Mouse (Mus musculus): Measurements from ENCODE around the gene Parva.

Parva gene

DNA sequence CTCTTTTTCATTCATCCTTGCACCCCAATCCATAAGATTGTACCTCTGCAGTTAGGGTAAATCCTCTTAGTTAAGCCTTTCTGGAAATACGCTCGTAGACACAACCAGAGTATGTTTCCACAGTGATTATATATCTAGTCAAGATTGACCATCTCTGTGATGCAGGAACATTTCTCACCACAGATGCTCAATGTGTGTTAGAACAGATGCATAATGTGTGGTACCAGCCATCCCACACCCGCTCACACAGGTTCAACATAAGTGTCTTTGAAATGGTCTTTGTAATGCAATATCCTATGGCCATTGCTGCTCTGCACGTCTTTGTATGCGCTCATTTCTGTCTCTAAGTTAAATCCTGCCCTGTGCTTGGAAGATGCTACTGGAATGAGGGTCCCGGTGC, 98.2 kb downstream of the Parva start:
- no peak for DNase-seq

DNA sequence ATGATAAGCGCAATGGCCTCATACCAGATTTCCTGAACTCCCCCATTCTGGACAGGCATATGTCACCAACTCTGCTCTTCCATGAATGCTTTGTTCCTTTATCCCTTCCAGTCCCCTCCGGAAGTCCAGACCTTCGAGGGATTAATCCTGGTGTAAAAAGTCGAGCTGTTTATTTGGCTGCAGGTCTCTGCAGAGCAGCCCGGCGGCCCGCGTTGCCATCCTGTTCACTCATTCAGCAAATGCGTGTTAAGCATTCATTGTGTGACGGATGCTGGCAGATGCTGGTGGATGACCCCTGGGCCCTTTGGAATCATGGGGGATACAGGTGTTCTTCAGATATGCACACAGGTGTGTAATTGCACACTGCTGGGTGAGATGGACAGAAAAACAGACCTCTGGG, 98.9 kb downstream of the Parva start:
- DNase-seq: no peak

DNA sequence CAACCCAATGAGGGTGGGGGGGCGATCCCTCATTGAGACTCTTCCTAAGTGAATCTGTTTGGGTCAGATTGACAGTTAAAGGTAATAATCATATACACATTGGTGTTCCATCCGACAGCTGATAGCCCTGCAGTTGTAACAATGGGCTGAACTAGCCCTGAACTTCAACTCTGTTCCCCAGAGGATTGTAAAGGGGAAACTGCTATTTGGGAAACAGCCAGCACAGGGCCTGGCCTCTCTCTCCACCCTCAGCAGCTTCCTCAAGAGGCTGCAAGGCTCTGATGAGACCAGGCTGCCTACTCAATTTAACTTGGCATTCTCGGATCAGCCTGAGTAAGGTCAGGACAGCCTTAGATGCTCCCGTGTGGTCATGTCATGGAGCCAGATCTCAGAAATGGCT, 99.9 kb downstream of the Parva start:
- peak; percentile 44 for DNase-seq

- no peak for DNase-seq
These were observed 100.8 kb downstream of the Parva start for GRCm38 (mm10) chr7:112528059-112528458.

- peak; percentile 57 for DNase-seq
These were observed 101.5 kb downstream of the Parva start for GRCm38 (mm10) chr7:112528582-112529360.

DNA sequence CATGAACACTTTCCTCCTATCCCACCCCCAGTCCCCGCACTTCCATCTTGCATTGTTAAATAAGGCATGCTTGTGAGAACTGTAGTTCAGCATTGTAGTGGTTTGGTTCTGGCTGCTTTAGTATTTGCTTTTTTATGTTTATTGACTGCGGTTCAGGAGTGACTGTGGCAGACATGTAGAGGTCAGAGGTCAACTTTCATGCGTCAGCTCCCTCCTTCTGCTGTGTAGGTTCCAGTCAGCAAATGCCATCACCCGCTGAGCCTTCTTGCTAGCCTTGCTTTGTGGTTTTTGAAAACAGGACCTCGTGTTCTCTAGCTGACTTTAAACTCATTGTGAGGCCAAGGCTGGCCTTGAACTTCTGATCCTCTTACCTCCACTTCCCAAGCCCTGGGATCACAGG, 103.6 kb downstream of the Parva start:
- DNase-seq: no peak

- no peak for DNase-seq
These were observed 106.8 kb downstream of the Parva start for GRCm38 (mm10) chr7:112534148-112534547.

DNA sequence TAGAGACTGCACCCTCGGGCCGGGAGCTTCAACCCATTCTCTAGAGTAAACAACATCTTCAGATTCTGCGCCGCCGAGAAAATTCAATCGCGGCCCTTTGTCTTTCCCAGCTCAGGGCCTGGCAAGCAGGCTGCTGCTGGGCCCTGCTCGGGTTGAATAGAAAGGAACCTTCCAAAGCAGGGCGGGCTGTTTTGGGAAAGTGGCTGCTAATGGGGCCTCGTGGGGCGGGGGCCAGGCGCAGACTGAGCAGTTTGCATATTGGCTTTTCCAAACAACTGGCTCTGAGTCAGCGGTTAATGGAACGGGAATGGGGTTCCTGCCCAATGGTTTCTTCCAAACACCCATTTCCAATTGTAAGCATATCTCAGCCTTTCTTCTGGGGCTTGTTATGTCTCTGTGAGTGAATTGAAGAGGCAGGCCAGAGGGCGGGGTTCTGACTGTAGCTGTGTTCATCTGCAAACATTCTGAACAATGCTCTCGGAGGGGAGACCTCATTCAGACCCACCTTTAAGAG, 108.2 kb downstream of the Parva start:
- DNase-seq: no peak

GRCm38 (mm10) chr7:112549136-112549535, 121.8 kb downstream of the Parva start:
- DNase-seq: no peak

- DNase-seq: no peak
These were observed 134.2 kb downstream of the Parva start for GRCm38 (mm10) chr7:112561504-112561903.

GRCm38 (mm10) chr7:112567004-112567403, 139.7 kb downstream of the Parva start:
- no peak for DNase-seq

GRCm38 (mm10) chr7:112568961-112569360, 141.7 kb downstream of the Parva start:
- no peak for DNase-seq

- no peak for DNase-seq
These were observed 154.3 kb downstream of the Parva start for GRCm38 (mm10) chr7:112581621-112582020.

DNA sequence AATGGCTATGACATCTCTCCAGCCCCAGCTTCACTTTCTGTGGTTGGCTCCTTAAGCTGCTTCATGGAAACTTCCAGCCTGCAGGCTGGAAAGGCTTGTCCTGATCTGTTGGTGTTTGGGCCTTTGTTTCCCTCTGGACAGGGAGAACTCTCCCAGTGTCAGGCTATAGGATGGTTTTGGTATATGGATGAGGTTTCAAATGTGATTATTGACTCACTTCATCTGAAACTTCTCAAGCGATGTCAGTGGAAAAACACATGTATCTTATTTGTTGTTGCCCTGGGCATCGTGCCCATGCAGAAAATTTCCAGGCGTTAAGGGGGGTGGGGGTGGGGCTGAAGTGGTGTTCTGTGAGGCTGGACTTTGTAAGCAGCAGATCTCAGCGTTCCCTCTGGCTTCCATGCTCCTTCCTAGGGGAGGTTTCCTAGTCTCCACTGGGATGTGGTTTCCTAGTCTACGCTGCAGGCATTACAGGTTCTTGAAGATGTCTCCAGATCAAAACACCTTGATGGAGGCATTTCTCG, 155.6 kb downstream of the Parva start:
- DNase-seq: peak; percentile 13

GRCm38 (mm10) chr7:112587449-112587848, 160.1 kb downstream of the Parva start:
- DNase-seq: no peak

- no peak for DNase-seq
These were observed 162.2 kb downstream of the Parva start for GRCm38 (mm10) chr7:112589530-112589929.

- no peak for DNase-seq
These were observed 166.3 kb downstream of the Parva start for GRCm38 (mm10) chr7:112593586-112593985.

- peak; percentile 26 for DNase-seq
These were observed 168.0 kb downstream of the Parva start for GRCm38 (mm10) chr7:112595226-112595850.

- DNase-seq: no peak
These were observed 172.3 kb downstream of the Parva start for GRCm38 (mm10) chr7:112599650-112600049.

GRCm38 (mm10) chr7:112600163-112600562, 172.9 kb downstream of the Parva start:
- peak; percentile 50 for DNase-seq

DNA sequence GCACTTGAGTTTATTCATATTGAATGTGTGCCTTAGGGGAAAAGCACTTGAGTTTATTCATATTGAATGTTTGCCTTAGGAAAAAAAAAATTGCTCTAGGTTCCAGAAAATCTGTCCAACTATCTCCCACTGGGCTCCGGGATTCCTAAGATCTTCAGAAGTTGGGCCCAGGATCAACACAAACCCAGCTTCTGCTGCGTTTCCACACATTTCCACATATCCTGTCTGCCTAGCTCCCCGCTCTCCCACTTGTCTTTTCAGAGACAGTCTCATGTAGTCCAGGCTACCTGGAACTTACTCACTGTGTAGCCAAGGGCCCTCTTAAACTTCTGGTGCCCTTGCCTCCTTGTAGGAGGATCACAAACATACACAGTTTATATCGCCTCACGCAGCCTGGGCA, 175.7 kb downstream of the Parva start:
- DNase-seq: no peak

DNA sequence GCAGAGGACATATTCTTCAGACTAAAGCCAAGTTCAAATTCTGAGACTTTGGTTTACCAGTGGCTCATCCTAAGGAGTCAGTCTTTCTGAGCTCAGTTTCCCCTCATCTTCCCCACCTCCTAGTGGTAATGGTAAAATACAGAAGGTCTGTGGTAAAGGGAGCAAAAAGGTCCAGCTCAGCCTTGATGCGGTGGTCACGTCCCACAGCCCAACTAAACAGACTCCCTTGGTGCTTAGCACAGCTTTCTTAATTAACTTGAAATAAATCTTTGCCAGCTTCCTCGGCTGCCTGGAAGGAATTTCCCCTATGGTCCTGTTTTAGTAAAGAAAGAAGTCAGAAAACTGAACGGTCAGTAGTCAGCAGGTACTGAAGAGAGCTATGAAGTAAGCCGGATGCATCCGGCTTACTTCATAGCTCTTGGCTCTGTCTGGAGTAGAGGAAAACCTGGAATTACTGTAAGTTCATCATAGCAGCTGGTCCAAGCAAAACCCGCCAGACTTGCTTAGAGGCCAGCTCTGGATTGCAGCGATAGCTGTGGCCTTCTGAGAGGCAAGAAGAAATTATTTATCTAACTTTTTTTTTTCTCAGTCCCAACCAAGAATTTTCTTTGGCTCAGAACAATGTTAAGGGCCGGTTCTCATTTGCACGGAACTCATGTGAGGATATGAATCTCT, 176.3 kb downstream of the Parva start:
- DNase-seq: peak; percentile 48

- DNase-seq: no peak
These were observed 176.9 kb downstream of the Parva start for GRCm38 (mm10) chr7:112604209-112604608.
